Mouse (Mus musculus) erythroblast, embryonic 14.5 days (primary cell): Measurements from ENCODE around the gene Gimap9.

Experiments
- GATA1 ChIP-seq: IDR thresholded peaks from 2 replicates; pipeline ENCODE4 v1.6.1; 2012; ENCODE audit warnings: low read length, inconsistent platforms, mixed read lengths
- TAL1 ChIP-seq: IDR thresholded peaks from 3 replicates; pipeline ENCODE4 v1.6.1; 2012; ENCODE audit warnings: low read length, inconsistent platforms, mixed read lengths

GRCm38 (mm10) chr6:48641391-48641790 lies 34.5 kb upstream of the Gimap9 start:
- TF ChIP-seq GATA1 = no peak
- no peak for TF ChIP-seq TAL1
